Mouse (Mus musculus): ENCODE results near the gene Slc35e2.
"Not testable (repeated sequence)": the region's sequence is repeated elsewhere in the genome, so short reads cannot be mapped to it uniquely, and the experiment has no call there.

Slc35e2 gene

GRCm38 (mm10) chr4:155601091-155601996, at the start of gene Slc35e2:
Slc35e2 (plus strand) TSS chr4:155601416.
- peak; percentile 99 for DNase-seq

- DNase-seq, result no peak
Measured at GRCm38 (mm10) chr4:155552917-155553532, 48.2 kb upstream of the Slc35e2 start.

GRCm38 (mm10) chr4:155554880-155555279, 46.3 kb upstream of the Slc35e2 start:
- no peak for DNase-seq

- no peak for DNase-seq
Measured at GRCm38 (mm10) chr4:155555464-155555863, 45.8 kb upstream of the Slc35e2 start.

GRCm38 (mm10) chr4:155559454-155559853, 41.8 kb upstream of the Slc35e2 start:
- no peak for DNase-seq

GRCm38 (mm10) chr4:155560932-155561331, 40.3 kb upstream of the Slc35e2 start:
- no peak for DNase-seq

GRCm38 (mm10) chr4:155561661-155562442, 39.4 kb upstream of the Slc35e2 start, which contains the start of gene Nadk:
Nadk (plus strand) TSS chr4:155562378.
- peak in 1 of 2 experiments; percentile 26 for DNase-seq

GRCm38 (mm10) chr4:155562725-155563399, 38.4 kb upstream of the Slc35e2 start:
- DNase-seq, result peak; percentile 72 to 80

- peak; percentile 98 for DNase-seq
Measured at GRCm38 (mm10) chr4:155563400-155564231, 37.6 kb upstream of the Slc35e2 start.

- DNase-seq, result peak; percentile 37 to 60
Measured at GRCm38 (mm10) chr4:155564315-155565069, 36.7 kb upstream of the Slc35e2 start.

- DNase-seq, result peak in 1 of 2 experiments; percentile 46
Measured at GRCm38 (mm10) chr4:155566555-155566954, 34.7 kb upstream of the Slc35e2 start.

- no peak for DNase-seq
Measured at GRCm38 (mm10) chr4:155568170-155568569, 33.0 kb upstream of the Slc35e2 start.

- no peak for DNase-seq
Measured at GRCm38 (mm10) chr4:155568632-155569370, 32.4 kb upstream of the Slc35e2 start.

GRCm38 (mm10) chr4:155569818-155570217, 31.4 kb upstream of the Slc35e2 start:
- no peak for DNase-seq

GRCm38 (mm10) chr4:155570315-155570714, 30.9 kb upstream of the Slc35e2 start:
- not testable (repeated sequence) for DNase-seq

- no peak for DNase-seq
Measured at GRCm38 (mm10) chr4:155571442-155571841, 29.8 kb upstream of the Slc35e2 start.

GRCm38 (mm10) chr4:155573155-155573554, 28.1 kb upstream of the Slc35e2 start:
- DNase-seq, result no peak

GRCm38 (mm10) chr4:155573876-155574275, 27.3 kb upstream of the Slc35e2 start:
- DNase-seq, result no peak

GRCm38 (mm10) chr4:155574931-155575330, 26.3 kb upstream of the Slc35e2 start:
- no peak for DNase-seq

- DNase-seq, result no peak
Measured at GRCm38 (mm10) chr4:155575521-155575920, 25.7 kb upstream of the Slc35e2 start.

All from kidney, postnatal 4 days (tissue).